Mouse (Mus musculus): ENCODE results near the gene Rapgef4. TPM values are rescaled to one million over a fixed set of nuclear protein-coding genes. Genes with fewer than 3 reads are reported as not detected.

Gene Rapgef4
- polyA plus RNA-seq, 1 experiment = 4.0 TPM

- no peak for DNase-seq (ENCODE audit: low read depth)
Observed at GRCm38 (mm10) chr2:72148647-72149046, 167.6 kb downstream of the Rapgef4 start.

- no peak for DNase-seq (ENCODE audit: low read depth)
Observed at GRCm38 (mm10) chr2:72149059-72149458, 168.0 kb downstream of the Rapgef4 start.

GRCm38 (mm10) chr2:72151792-72152554, 170.9 kb downstream of the Rapgef4 start:
- no peak for DNase-seq (ENCODE audit: low read depth)

- DNase-seq (ENCODE audit: low read depth) = peak; percentile 5
Observed at GRCm38 (mm10) chr2:72152746-72153145, 171.7 kb downstream of the Rapgef4 start.

GRCm38 (mm10) chr2:72153851-72154250, 172.8 kb downstream of the Rapgef4 start:
- DNase-seq (ENCODE audit: low read depth) = no peak

- DNase-seq (ENCODE audit: low read depth) = peak; percentile 30
Observed at GRCm38 (mm10) chr2:72155102-72155773, 174.2 kb downstream of the Rapgef4 start.

GRCm38 (mm10) chr2:72156484-72156883, 175.4 kb downstream of the Rapgef4 start:
- DNase-seq (ENCODE audit: low read depth) = no peak

- no peak for DNase-seq (ENCODE audit: low read depth)
Observed at GRCm38 (mm10) chr2:72157561-72157960, 176.5 kb downstream of the Rapgef4 start.

GRCm38 (mm10) chr2:72158045-72158444, 177.0 kb downstream of the Rapgef4 start:
- DNase-seq (ENCODE audit: low read depth) = no peak

- DNase-seq (ENCODE audit: low read depth) = no peak
Observed at GRCm38 (mm10) chr2:72158691-72159225, 177.7 kb downstream of the Rapgef4 start.

- no peak for DNase-seq (ENCODE audit: low read depth)
Observed at GRCm38 (mm10) chr2:72159281-72159680, 178.2 kb downstream of the Rapgef4 start.

GRCm38 (mm10) chr2:72165136-72165854, 184.3 kb downstream of the Rapgef4 start:
- DNase-seq (ENCODE audit: low read depth) = no peak

- DNase-seq (ENCODE audit: low read depth) = no peak
Observed at GRCm38 (mm10) chr2:72169451-72170100, 188.5 kb downstream of the Rapgef4 start.

- no peak for DNase-seq (ENCODE audit: low read depth)
Observed at GRCm38 (mm10) chr2:72170546-72170945, 189.5 kb downstream of the Rapgef4 start.

- no peak for DNase-seq (ENCODE audit: low read depth)
Observed at GRCm38 (mm10) chr2:72171204-72171603, 190.2 kb downstream of the Rapgef4 start.

GRCm38 (mm10) chr2:72173010-72173409, 192.0 kb downstream of the Rapgef4 start:
- DNase-seq (ENCODE audit: low read depth) = no peak

- no peak for DNase-seq (ENCODE audit: low read depth)
Observed at GRCm38 (mm10) chr2:72173844-72174243, 192.8 kb downstream of the Rapgef4 start.

GRCm38 (mm10) chr2:72175536-72175935, 194.5 kb downstream of the Rapgef4 start:
- DNase-seq (ENCODE audit: low read depth) = no peak

GRCm38 (mm10) chr2:72175971-72176370, 194.9 kb downstream of the Rapgef4 start:
- no peak for DNase-seq (ENCODE audit: low read depth)

GRCm38 (mm10) chr2:72177214-72178023, 196.4 kb downstream of the Rapgef4 start:
- DNase-seq (ENCODE audit: low read depth) = no peak

- DNase-seq (ENCODE audit: low read depth) = no peak
Observed at GRCm38 (mm10) chr2:72178025-72178424, 197.0 kb downstream of the Rapgef4 start.
